Mouse (Mus musculus): ENCODE data around the gene Ccdc12. TPM values are rescaled to one million over a fixed set of nuclear protein-coding genes. Genes with fewer than 3 reads are reported as not detected.
A peak's percentile ranks its signal among the peaks of the same experiment; 100 is the strongest.

The Ccdc12 gene
- polyA plus RNA-seq (2012; rRNA removed) = 100 and 103 TPM in 2 replicates

- peak within 1 kb of the TSS; percentile 99 for H3K27ac ChIP-seq (ENCODE audit: insufficient read depth, low read length)
- H3K4me1 ChIP-seq (ENCODE audit: control insufficient read depth, insufficient read depth, low read length) = peaks cover 10% of the 10 kb centered on the region
These were observed at the start of gene Ccdc12 for GRCm38 (mm10) chr9:110656249-110657221. TSS of gene Ccdc12 (plus strand) at chr9:110656503.

GRCm38 (mm10) chr9:110611471-110611870, 44.8 kb upstream of the Ccdc12 start:
- Histone ChIP-seq H3K27ac (ENCODE audit: insufficient read depth, low read length) (no peak overlapping the region), H3K4me3 (ENCODE audit: insufficient read depth, low read length) (no peak overlapping the region), H3K4me1 (ENCODE audit: control insufficient read depth, insufficient read depth, low read length) (no peaks in the 10 kb centered on the region; the same call in 1 of the 2 replicates)
- no peak for TF ChIP-seq CTCF (IDR thresholded peaks at IDR 0.05; ENCODE audit: extremely low read depth, insufficient read depth, low read length)
- TF ChIP-seq POLR2A (IDR thresholded peaks at IDR 0.05; ENCODE audit: extremely low read depth, insufficient read depth, low read length) = no peak

More at GRCm38 (mm10) chr9:110656249-110657221, at the start of gene Ccdc12:
- TF ChIP-seq CTCF (IDR thresholded peaks at IDR 0.05; ENCODE audit: extremely low read depth, insufficient read depth, low read length) = no peak
- TF ChIP-seq POLR2A (IDR thresholded peaks at IDR 0.05; ENCODE audit: extremely low read depth, insufficient read depth, low read length) = peak; percentile 79
- H3K4me3 ChIP-seq (ENCODE audit: insufficient read depth, low read length) = peak within 1 kb of the TSS; percentile 69

GRCm38 (mm10) chr9:110617081-110617480, 39.2 kb upstream of the Ccdc12 start:
- no peak overlapping the region for H3K27ac ChIP-seq (ENCODE audit: insufficient read depth, low read length)
- no peak overlapping the region for H3K4me3 ChIP-seq (ENCODE audit: insufficient read depth, low read length)
- TF ChIP-seq CTCF (IDR thresholded peaks at IDR 0.05; ENCODE audit: extremely low read depth, insufficient read depth, low read length) (no peak), POLR2A (IDR thresholded peaks at IDR 0.05; ENCODE audit: extremely low read depth, insufficient read depth, low read length) (no peak)
- no peaks in the 10 kb centered on the region for H3K4me1 ChIP-seq (ENCODE audit: control insufficient read depth, insufficient read depth, low read length)

- Histone ChIP-seq H3K27ac (ENCODE audit: insufficient read depth, low read length) (no peak overlapping the region), H3K4me3 (ENCODE audit: insufficient read depth, low read length) (no peak overlapping the region), H3K4me1 (ENCODE audit: control insufficient read depth, insufficient read depth, low read length) (no peaks in the 10 kb centered on the region)
- TF ChIP-seq CTCF (IDR thresholded peaks at IDR 0.05; ENCODE audit: extremely low read depth, insufficient read depth, low read length) (no peak), POLR2A (IDR thresholded peaks at IDR 0.05; ENCODE audit: extremely low read depth, insufficient read depth, low read length) (no peak)
These were observed 36.1 kb upstream of the Ccdc12 start for GRCm38 (mm10) chr9:110620180-110620579.

GRCm38 (mm10) chr9:110620685-110621084, 35.6 kb upstream of the Ccdc12 start:
- H3K4me3 ChIP-seq (ENCODE audit: insufficient read depth, low read length) = no peak overlapping the region
- TF ChIP-seq CTCF (IDR thresholded peaks at IDR 0.05; ENCODE audit: extremely low read depth, insufficient read depth, low read length) = no peak
- no peak for TF ChIP-seq POLR2A (IDR thresholded peaks at IDR 0.05; ENCODE audit: extremely low read depth, insufficient read depth, low read length)
- no peak overlapping the region for H3K27ac ChIP-seq (ENCODE audit: insufficient read depth, low read length)
- H3K4me1 ChIP-seq (ENCODE audit: control insufficient read depth, insufficient read depth, low read length) = no peaks in the 10 kb centered on the region

- Histone ChIP-seq H3K4me3 (ENCODE audit: insufficient read depth, low read length) (no peak overlapping the region), H3K4me1 (ENCODE audit: control insufficient read depth, insufficient read depth, low read length) (no peaks in the 10 kb centered on the region), H3K27ac (ENCODE audit: insufficient read depth, low read length) (no peak overlapping the region)
- TF ChIP-seq POLR2A (IDR thresholded peaks at IDR 0.05; ENCODE audit: extremely low read depth, insufficient read depth, low read length) (no peak), CTCF (IDR thresholded peaks at IDR 0.05; ENCODE audit: extremely low read depth, insufficient read depth, low read length) (no peak)
These were observed 33.6 kb upstream of the Ccdc12 start for GRCm38 (mm10) chr9:110622621-110623219.

GRCm38 (mm10) chr9:110623416-110624195, 32.7 kb upstream of the Ccdc12 start:
- Histone ChIP-seq H3K4me1 (ENCODE audit: control insufficient read depth, insufficient read depth, low read length) (no peaks in the 10 kb centered on the region), H3K4me3 (ENCODE audit: insufficient read depth, low read length) (0 out of 2 replicates have a peak overlapping the region, but pooled peaks have one; percentile 40), H3K27ac (ENCODE audit: insufficient read depth, low read length) (no peak overlapping the region)
- no peak for TF ChIP-seq CTCF (IDR thresholded peaks at IDR 0.05; ENCODE audit: extremely low read depth, insufficient read depth, low read length)
- TF ChIP-seq POLR2A (IDR thresholded peaks at IDR 0.05; ENCODE audit: extremely low read depth, insufficient read depth, low read length) = no peak

GRCm38 (mm10) chr9:110624361-110625166, 31.7 kb upstream of the Ccdc12 start, which contains the start of gene Nradd:
TSS of gene Nradd (minus strand) at chr9:110624452.
- H3K4me3 ChIP-seq (ENCODE audit: insufficient read depth, low read length) = peak within 1 kb of the TSS; percentile 40
- H3K4me1 ChIP-seq (ENCODE audit: control insufficient read depth, insufficient read depth, low read length) = no peaks in the 10 kb centered on the region
- peak within 1 kb of the TSS; percentile 36; the same call in 1 of the 2 replicates for H3K27ac ChIP-seq (ENCODE audit: insufficient read depth, low read length)
- TF ChIP-seq CTCF (IDR thresholded peaks at IDR 0.05; ENCODE audit: extremely low read depth, insufficient read depth, low read length) (no peak), POLR2A (IDR thresholded peaks at IDR 0.05; ENCODE audit: extremely low read depth, insufficient read depth, low read length) (peak; percentile 71; the same call in 1 of the 2 replicates)

Measured in cortical plate, adult 2 months (tissue).